Mouse (Mus musculus) megakaryocyte, embryonic 14.5 days (primary cell): ENCODE measurements around the gene Slc19a1.

ENCODE experiments used
- FLI1 ChIP-seq: IDR thresholded peaks from 2 replicates; pipeline ENCODE4 v1.6.1; 2012; ENCODE audit warnings: low read length, inconsistent platforms, mixed read lengths
- GATA1 ChIP-seq: IDR thresholded peaks from 3 replicates; pipeline ENCODE4 v1.6.1; 2012; ENCODE audit warnings: mixed read lengths, low read length, inconsistent platforms, borderline replicate concordance

DNA sequence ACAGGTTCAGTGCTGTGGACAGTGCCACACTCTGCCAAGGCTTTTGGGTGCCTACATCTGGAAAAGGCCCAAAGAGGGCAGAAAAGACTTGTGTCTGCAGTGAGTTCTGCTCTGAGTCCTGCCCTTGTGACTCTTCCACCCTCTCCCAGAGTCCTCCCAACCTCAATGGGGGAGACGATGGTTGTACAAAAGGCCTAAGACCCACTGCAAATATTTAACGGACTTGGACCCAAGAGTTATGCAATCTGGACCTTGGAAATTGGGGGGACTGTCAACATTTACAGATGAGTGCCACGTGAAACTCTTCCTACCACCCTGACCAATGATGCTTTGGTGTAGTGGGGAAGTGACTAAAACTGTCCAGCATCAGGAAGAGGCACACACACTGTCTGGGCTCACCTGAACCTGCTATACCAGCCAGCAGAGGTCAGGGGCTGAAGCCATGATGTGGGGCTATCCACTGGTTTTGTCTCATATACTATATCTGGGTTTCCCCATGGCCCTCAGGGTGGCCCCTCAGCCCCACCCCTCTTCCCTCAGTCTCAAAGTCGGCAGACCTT, 59.6 kb downstream of the Slc19a1 start:
- no peak for TF ChIP-seq GATA1
- no peak for TF ChIP-seq FLI1
